Mouse (Mus musculus) spleen, adult 2 months (tissue): Measurements from ENCODE around the gene Galnt2. TPM values are rescaled to one million over a fixed set of nuclear protein-coding genes. Genes with fewer than 3 reads are reported as not detected.

Experiments
- DNase-seq, 2 experiments: peaks; one replicate each; pipeline versions ENCODE4 v3.0.0 to v3.0.0-alpha.2; 2012 to 2021; ENCODE audit warnings: low spot score in 2 of 2, low read depth in 1 of 2
- H3K27ac ChIP-seq: fragments of 200-500 bp; 2 replicates; pipeline ENCODE4 v1.5.1; 2012; ENCODE audit warnings: low read length, inconsistent platforms; ENCODE audit not compliant: insufficient read depth
- H3K27me3 ChIP-seq: fragments of 200-500 bp; 2 replicates; pipeline ENCODE4 v1.6.1; 2012; ENCODE audit warnings: mild to moderate bottlenecking, moderate library complexity, low read length, inconsistent platforms; ENCODE audit not compliant: control insufficient read depth, insufficient read depth
- H3K36me3 ChIP-seq: fragments of 200-500 bp; 2 replicates; pipeline ENCODE4 v1.6.1; 2012; ENCODE audit warnings: mild to moderate bottlenecking, low read length, inconsistent platforms; ENCODE audit not compliant: control insufficient read depth, insufficient read depth
- H3K4me1 ChIP-seq: fragments of 200-500 bp; 2 replicates; pipeline ENCODE4 v1.6.1; 2011; ENCODE audit warnings: inconsistent platforms; ENCODE audit not compliant: control insufficient read depth, insufficient read depth, insufficient read length
- H3K4me3 ChIP-seq: fragments of 200-500 bp; 2 replicates; pipeline ENCODE4 v1.5.1; 2011; ENCODE audit warnings: mild to moderate bottlenecking, inconsistent platforms; ENCODE audit not compliant: insufficient read depth, insufficient read length; ENCODE audit errors: extremely low read depth
- CTCF ChIP-seq: fragments of 200-500 bp; IDR thresholded peaks from 2 replicates; pipeline ENCODE4 v1.5.1; 2011; ENCODE audit warnings: mild to moderate bottlenecking, inconsistent platforms; ENCODE audit not compliant: insufficient read depth, insufficient read length, insufficient replicate concordance; ENCODE audit errors: extremely low read depth
- POLR2A ChIP-seq: fragments of 200-500 bp; IDR thresholded peaks from 2 replicates; pipeline ENCODE4 v1.6.1; 2011; ENCODE audit warnings: low read depth, low read length, inconsistent platforms
- WGBS: fragments of 180-500 bp; shearing (Covaris S2); methylation state at CpG from one replicate; pipeline ENCODE4 v1.1.7; 2018; 5-methylcytosine and 5-hydroxymethylcytosine counted together
- polyA plus RNA-seq: library from polyadenylated mRNA; depleted of rRNA; stranded (reverse); fragments of >200 nt; gene quantifications from 2 replicates; pipeline ENCODE4 v1.2.3, GENCODE M21; 2012

Gene Galnt2
- polyA plus RNA-seq, 1 experiment: 9.4 TPM

DNA sequence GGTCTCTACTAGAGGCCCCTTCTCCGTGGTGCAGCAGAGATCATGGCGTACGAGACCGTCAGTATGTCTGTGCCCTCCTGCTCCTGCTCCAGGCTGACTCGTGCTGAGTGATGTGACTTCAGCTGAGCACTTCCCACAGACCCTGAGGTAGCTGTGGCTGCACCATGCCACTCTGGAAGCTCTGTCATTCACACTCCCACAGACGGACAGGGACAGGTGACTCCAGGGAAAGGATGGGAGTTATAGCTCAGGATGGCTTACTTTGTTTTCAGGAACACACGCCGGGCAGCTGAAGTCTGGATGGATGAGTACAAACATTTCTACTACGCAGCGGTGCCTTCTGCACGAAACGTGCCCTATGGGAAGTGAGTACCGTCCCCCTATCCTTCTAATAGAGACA is 105.1 kb downstream of the Galnt2 start:
- Histone ChIP-seq H3K4me3 (no peak overlapping the region), H3K27ac (no peak overlapping the region), H3K36me3 (peaks cover 35% of the 10 kb centered on the region), H3K4me1 (no peaks in the 10 kb centered on the region), H3K27me3 (no peaks in the 10 kb centered on the region)
- DNase-seq: no peak
- 94% methylated on average over 13 of the region's 13 CpGs for WGBS
- TF ChIP-seq CTCF: no peak
- no peak for TF ChIP-seq POLR2A

DNA sequence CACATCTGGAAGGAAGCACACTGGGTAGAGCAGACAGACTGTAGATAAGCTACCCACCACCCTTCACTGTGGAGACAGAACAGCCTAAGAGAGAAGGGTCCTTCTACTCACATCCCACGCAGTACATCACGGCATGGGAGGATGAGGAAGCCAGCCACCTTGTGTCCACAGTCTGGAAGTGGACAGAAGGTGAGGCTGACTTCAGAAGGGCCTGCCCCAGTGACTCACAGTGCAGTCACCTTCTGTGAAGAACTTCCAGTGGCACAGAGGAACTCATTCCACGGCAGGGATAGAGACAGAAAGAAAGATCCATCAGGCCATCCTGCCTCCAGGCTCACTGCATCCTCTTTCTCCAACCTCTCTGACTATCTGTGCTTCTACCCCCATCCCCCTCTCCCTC is 108.6 kb downstream of the Galnt2 start:
- H3K27ac ChIP-seq: no peak overlapping the region
- no peaks in the 10 kb centered on the region for H3K27me3 ChIP-seq
- 94% methylated on average over 3 of the region's 3 CpGs for WGBS
- TF ChIP-seq CTCF (no peak), POLR2A (no peak)
- no peaks in the 10 kb centered on the region for H3K4me1 ChIP-seq
- peaks cover 39% of the 10 kb centered on the region for H3K36me3 ChIP-seq
- no peak for DNase-seq
- H3K4me3 ChIP-seq: no peak overlapping the region

DNA sequence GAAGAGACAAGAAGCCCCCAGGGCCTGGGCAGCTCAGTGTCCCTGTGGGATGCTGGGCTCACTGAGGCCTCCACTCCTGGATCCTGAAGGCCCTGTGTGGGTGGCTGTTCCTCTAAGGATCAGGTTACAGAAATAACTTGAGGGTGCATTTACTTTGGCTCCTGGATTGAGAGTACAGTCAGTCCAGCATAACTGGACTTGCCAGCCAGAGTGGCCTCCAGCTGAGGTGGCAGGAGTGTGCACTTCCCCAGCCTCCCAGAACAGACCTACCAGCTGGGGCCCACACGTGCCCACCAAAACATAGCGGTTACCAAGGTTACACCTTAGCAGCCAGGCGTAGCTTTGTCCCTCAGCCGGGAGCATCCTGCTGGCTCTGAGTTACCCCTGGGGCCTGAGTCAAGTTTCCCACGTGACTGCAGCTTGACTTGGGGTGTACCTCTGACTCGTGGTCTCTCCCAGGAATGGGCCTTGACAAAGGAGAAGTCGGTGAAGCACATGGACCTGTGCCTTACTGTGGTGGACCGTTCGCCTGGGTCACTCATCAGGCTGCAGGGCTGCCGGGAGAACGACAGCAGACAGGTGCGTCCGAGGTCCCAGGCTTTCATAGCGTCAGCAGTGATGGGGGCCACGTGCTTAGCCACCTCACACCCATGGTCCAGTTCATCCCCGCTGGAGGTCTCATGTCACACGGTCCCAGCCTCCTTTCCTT is 109.3 kb downstream of the Galnt2 start:
- DNase-seq: no peak
- WGBS: 90% methylated on average over 17 of the region's 17 CpGs
- TF ChIP-seq CTCF: no peak
- no peak for TF ChIP-seq POLR2A
- Histone ChIP-seq H3K27me3 (no peaks in the 10 kb centered on the region), H3K36me3 (peaks cover 35% of the 10 kb centered on the region), H3K4me3 (no peak overlapping the region), H3K27ac (no peak overlapping the region), H3K4me1 (no peaks in the 10 kb centered on the region)

DNA sequence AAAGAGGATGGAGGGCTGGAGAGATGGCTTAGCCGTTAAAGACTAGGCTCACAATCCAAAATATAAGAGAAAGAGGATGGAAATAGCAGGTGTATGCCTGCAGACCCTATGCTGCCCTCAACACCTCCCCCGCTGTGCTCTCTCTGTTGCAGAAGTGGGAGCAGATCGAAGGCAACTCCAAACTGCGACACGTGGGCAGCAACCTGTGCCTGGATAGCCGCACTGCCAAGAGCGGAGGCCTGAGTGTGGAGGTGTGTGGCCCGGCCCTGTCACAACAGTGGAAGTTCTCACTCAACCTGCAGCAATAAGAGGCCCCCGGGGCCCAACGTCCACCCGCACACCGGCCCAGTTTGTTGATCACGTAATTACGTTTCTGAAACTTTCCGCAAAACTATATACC is 112.0 kb downstream of the Galnt2 start:
- no peaks in the 10 kb centered on the region for H3K27me3 ChIP-seq
- 95% methylated on average over 15 of the region's 15 CpGs for WGBS
- H3K27ac ChIP-seq: no peak overlapping the region
- H3K4me1 ChIP-seq: no peaks in the 10 kb centered on the region
- H3K36me3 ChIP-seq: peaks cover 27% of the 10 kb centered on the region
- no peak for DNase-seq
- TF ChIP-seq POLR2A: no peak
- TF ChIP-seq CTCF: no peak
- no peak overlapping the region for H3K4me3 ChIP-seq

DNA sequence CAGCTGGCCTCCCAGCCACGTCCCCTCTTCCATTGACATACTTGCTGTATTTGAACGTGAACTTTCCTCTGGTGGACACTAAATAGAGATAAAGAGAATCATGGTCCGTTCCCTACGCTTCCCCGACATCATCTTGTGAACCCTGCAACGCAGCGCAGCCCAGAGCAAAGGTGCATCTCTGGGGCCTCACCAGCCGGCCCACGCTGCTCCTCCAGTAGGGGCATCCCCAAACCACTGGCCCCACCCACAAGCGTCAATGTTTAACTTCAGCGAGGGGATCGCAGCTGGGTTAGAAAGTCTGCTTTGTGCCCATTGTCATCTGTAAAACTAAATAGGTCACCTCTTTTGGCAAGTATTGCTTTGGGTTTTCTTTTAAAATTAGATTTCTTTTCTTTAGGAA is 112.8 kb downstream of the Galnt2 start:
- DNase-seq: no peak
- 69% methylated on average over 12 of the region's 12 CpGs for WGBS
- H3K36me3 ChIP-seq: peaks cover 23% of the 10 kb centered on the region

DNA sequence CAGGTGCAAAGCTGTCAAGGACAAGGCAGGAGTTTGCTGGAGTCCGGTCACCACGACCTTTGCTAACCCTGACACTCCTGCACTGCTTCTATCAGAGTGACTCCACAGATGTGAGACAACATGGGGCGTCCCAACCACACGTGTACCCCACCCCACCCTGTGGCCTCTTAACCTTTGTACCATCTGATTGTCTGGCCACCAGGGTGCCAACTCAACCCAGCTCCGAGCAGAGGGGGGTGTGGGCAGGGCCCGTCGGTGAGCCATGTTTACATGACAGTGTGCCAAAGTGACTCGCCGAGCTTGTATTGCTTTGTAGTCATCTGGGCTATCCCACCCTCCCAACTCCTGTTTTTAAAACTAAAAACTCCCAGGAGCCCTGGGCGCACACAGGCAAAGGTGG is 113.9 kb downstream of the Galnt2 start:
- H3K27me3 ChIP-seq: no peaks in the 10 kb centered on the region
- peaks cover 19% of the 10 kb centered on the region for H3K36me3 ChIP-seq
- DNase-seq: no peak
- no peak overlapping the region for H3K4me3 ChIP-seq
- no peaks in the 10 kb centered on the region for H3K4me1 ChIP-seq
- TF ChIP-seq CTCF (no peak), POLR2A (no peak)
- H3K27ac ChIP-seq: no peak overlapping the region
- WGBS: 80% methylated on average over 10 of the region's 10 CpGs

More for the DNA sequence above, 112.8 kb downstream of the Galnt2 start:
- no peak for TF ChIP-seq CTCF
- TF ChIP-seq POLR2A: no peak
- Histone ChIP-seq H3K27ac (no peak overlapping the region), H3K4me3 (no peak overlapping the region), H3K4me1 (no peaks in the 10 kb centered on the region), H3K27me3 (no peaks in the 10 kb centered on the region)

DNA sequence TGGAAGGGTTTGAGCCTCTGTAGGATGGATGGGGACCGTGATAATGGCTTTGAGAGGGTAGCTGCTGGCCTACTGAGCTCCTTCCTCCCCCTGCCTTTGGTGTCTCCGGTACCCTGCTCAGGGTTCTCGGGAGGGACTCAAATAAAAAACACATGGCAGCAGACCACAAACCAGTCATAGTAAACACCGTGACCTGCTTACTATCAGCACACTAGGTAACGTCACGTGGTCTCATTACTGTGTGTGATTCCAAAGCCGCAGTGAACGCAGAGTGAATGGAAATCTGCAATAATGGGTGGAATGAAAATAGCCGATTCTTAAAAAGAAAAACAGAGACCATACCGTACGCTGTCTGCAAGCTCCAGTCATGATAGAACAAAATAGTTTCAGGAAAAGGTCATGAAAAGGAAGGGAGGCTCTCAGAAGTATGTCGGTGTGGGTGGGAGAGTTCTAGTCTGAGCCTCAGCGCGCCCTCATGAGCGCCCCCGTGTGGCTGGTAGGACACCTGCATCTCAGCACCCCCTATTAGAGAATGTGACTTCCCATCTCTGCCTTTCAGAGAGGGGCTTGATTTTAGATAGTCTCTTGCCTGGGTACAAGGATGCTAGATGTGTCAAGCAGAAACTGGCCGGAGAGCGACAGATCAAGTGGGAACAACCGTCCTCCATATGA is 115.8 kb downstream of the Galnt2 start:
- TF ChIP-seq POLR2A (no peak), CTCF (peak; percentile 99)
- no peaks in the 10 kb centered on the region for H3K4me1 ChIP-seq
- WGBS: 45% methylated on average over 19 of the region's 19 CpGs
- H3K27ac ChIP-seq: no peak overlapping the region
- no peaks in the 10 kb centered on the region for H3K27me3 ChIP-seq
- H3K4me3 ChIP-seq: no peak overlapping the region
- H3K36me3 ChIP-seq: peaks cover 11% of the 10 kb centered on the region
- peak; percentile 8 to 44 for DNase-seq
